Mouse (Mus musculus) hematopoietic stem cell, adult 5-6 weeks (primary cell): Measurements from ENCODE around the gene Slc30a5. TPM values are rescaled to one million over a fixed set of nuclear protein-coding genes. Genes with fewer than 3 reads are reported as not detected.
"Not testable (repeated sequence)": the region's sequence is repeated elsewhere in the genome, so short reads cannot be mapped to it uniquely, and the experiment has no call there.

ENCODE experiments used
- ATAC-seq, 2 experiments: fragments of 125-278 bp in 1 of 2; replicated peaks in 1 of 2; 2 replicates each; pipeline ENCODE4 v1.8.0; 2016 to 2017; ENCODE audit warnings: inconsistent platforms in 2 of 2, mild to moderate bottlenecking in 2 of 2, moderate number of reproducible peaks in 2 of 2, low read depth in 1 of 2, moderate TSS enrichment in 1 of 2; ENCODE audit not compliant: low FRiP score in 2 of 2, poor library complexity in 2 of 2, severe bottlenecking in 2 of 2, insufficient read depth in 1 of 2, low TSS enrichment in 1 of 2
- total RNA-seq: library from RNA; stranded (forward); fragments of 172-1452, 232-1000 nt; gene quantifications from 2 replicates; pipeline ENCODE4 v1.2.3, GENCODE M21; 2017

Gene Slc30a5
- total RNA-seq = 83.7 and 107 TPM in 2 replicates

- peak; percentile 96 to 98 for ATAC-seq
Measured at GRCm38 (mm10) chr13:100832741-100833639, at the start of gene Slc30a5. TSS of gene Slc30a5 (minus strand) at chr13:100833427.

- ATAC-seq = peak in 1 of 2 experiments; percentile 22; a peak in 1 of 4 replicates
Measured at GRCm38 (mm10) chr13:100881944-100882343, 48.7 kb upstream of the Slc30a5 start.

DNA sequence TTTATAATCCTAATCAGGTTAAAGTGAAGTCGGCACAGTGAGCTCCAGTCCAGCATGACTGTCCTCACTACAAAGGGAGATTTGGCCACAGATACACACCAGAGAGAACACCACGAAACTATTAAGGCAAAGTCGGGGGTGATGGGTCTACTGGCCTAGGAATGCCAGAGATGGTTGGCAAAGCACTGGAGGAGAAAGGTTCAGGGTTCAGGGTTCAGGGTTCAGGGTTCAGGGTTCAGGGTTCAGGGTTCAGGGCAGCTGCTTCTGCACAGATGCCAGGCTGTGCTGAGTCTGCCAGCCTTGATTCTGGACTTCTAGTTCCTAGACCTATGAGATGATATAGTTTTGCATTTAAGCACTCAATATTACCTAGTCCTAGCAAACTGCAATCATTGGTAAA, 46.6 kb upstream of the Slc30a5 start:
- ATAC-seq = no peak

GRCm38 (mm10) chr13:100879326-100879725, 46.1 kb upstream of the Slc30a5 start:
- ATAC-seq = no peak

DNA sequence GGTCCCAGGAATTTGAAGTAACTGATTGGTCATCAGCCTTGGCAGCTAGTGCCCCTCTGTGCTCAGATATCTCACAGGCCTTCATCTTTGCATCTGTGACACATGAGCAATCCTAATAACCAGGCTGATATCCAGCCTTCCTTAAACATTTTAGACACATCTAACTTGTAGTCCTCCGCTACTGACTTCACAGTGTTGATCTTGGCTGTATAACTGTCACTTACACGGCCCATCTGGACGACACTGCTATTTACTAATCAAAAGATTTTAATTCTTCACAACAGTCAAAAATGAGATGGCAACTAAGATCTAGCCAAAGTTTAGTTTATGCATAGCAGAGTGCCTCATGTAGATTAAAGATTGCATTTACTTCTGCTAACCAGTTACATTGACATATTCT, 45.0 kb upstream of the Slc30a5 start:
- no peak for ATAC-seq

DNA sequence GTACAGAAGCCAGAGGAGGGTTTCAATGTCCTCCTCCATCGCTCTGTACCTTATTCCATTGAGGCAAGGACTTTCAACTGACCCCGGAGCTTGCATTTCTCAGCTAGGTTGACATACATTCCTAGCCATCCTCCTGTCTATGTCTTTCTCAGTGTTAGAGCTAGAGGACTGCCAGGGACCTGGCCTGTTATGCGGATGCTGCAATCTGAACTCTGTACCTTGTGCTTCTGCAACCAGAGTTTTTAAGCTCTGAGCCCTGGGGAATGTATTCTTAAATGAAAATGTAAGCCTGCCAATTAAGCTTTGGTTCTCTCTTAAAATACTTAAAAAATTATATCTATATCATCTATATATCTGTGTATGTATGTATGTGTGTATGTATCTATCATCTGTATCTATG, 44.5 kb upstream of the Slc30a5 start:
- no peak for ATAC-seq

- peak in 1 of 2 experiments; percentile 32; a peak in 1 of 4 replicates for ATAC-seq
Measured at GRCm38 (mm10) chr13:100875103-100875502, 41.9 kb upstream of the Slc30a5 start.

DNA sequence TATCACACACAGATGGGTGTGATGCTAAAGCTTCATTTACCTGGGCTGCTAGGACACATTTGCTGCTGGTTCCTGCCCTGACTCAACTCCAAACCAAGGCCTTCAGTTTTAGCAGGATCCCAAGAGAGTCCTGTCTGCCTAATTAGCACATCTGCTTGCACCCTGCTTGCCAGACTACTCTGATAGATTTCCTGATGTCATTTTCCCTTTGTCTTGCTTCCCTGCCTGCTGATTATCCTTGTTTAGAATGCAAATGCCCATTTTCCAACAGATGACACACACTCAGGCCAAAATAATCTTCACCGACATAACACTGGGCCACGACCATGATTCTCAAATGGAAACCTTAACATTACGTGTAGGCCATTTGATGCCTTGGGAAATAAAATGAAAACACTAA, 41.4 kb upstream of the Slc30a5 start:
- ATAC-seq = no peak

DNA sequence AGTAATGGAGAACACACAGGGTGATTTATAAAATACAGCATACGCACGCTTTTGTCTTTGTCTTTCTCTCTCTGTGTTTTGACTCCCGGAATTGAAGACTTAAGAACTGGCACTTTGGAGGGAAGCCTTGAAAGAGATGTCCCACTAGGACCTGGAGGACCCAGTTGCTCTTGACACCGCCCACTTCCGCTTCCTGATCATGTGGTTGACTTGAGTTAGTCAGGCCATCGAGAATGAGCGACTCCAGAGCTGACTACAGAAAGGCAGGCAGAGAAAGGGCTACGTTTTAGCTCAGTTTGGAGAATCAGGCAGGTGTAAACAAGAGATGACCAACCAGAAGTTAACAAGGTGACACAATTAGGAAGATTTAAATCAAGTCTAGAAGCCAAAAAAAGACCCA, 40.3 kb upstream of the Slc30a5 start:
- ATAC-seq = no peak

DNA sequence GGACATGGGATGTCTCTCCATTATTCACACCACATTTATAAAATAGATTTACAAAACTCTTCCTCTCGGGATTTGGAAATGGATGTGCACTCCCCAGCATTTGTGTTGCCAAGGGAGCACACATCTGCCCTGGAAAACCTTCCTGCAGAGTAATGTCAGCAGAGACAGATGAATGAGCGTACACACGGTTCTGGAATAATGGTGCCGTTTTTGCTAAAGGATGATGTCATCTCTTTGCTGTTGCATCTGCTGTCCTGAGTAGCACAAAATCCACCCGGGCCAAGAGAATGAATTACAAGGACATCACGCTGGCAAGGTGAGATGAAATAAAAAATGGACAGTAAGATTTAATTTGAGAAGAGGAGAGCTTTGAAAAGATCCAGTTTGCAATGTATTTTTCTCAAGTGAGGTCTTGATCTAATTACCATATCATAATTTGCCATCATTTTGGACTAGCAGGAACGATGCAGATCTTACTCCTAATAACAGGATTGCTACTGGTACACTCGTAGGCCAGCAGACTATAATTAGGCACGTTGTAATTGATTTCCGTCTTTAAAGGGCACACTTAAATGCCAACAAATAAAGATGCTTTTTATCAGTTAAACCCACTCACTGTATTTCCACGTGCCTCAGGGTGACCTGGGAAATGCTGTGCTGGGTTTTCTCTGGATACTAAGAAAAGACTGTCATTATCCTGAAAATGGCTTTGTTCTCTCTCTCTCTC, 38.4 kb upstream of the Slc30a5 start:
- no peak for ATAC-seq

DNA sequence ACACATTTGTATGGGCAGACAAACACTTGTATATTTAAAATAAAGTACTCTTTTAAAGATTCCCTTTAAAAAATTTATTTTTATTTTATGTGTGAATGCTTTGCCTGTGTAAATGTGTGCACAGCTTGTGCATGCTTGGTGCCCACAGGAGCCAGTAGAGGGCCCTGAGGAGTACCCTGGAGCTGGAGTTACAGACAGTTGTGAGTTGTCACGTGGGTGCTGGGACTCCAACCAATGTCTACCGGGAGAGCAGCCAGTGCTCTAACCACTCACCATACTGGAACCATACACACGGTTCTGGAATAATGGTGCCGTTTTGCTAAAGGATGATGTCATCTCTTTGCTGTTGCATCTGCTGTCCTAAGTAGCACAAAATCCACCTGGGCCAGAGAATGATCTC, 36.6 kb upstream of the Slc30a5 start:
- no peak for ATAC-seq

GRCm38 (mm10) chr13:100866311-100866710, 33.1 kb upstream of the Slc30a5 start:
- ATAC-seq = peak; percentile 86 to 92

GRCm38 (mm10) chr13:100865744-100866143, 32.5 kb upstream of the Slc30a5 start:
- no peak for ATAC-seq

GRCm38 (mm10) chr13:100863914-100864313, 30.7 kb upstream of the Slc30a5 start:
- ATAC-seq = not testable (repeated sequence)

- peak; percentile 56 to 68 for ATAC-seq
Measured at GRCm38 (mm10) chr13:100859117-100859516, 25.9 kb upstream of the Slc30a5 start.

DNA sequence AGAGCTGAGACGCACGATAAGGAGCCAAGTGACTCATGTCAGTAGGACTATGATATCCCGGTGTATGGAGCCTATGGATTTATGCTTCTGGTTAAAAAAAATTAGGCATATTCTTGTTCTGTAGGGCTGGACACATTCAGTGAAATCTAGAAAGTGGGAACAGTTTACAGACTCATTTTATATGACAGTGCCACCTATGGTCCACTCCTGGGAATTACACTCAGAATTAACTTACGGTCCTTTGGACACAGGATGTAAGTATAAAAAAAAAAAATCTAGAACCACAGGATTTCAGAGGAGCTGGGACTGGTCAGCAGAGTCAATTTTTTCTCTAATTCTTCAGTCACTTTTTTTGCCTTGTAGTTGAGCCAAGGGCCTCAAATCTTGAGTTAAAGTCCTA, 20.9 kb upstream of the Slc30a5 start:
- peak; percentile 53 to 75; a peak in 3 of 4 replicates for ATAC-seq

DNA sequence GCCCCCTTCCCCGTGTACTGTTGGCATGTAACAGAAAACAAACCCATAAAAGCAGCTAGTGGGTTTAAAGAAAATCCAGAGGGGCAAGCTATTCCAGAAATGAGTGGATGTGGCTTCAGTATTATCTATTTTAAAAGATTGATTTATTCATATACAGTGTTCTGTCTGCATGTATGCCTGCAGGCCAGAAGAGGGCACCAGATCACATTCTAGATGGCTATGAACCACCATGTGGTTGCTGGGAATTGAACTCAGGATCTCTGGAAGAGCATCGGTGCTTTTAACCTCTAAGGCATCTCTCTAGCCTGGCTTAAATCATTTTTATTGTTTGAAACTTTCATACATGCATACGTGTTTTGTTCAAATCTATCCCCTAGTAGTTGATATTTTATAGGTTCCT, 19.9 kb upstream of the Slc30a5 start:
- ATAC-seq = no peak

- ATAC-seq = no peak
Measured at GRCm38 (mm10) chr13:100849137-100849536, 15.9 kb upstream of the Slc30a5 start.
